Mouse (Mus musculus): ENCODE measurements at regions not wholly inside any gene's neighbourhood (a gene's known extent, or its start where the extent isn't known, plus 50 kb on each side); places are given as distances from the start of the nearest gene placed in this dataset.

GRCm38 (mm10) chr1:144061283-144061682 lies 57.3 kb upstream of the Rgs2 start:
- no peak for TF ChIP-seq POLR2A (IDR thresholded peaks at IDR 0.05; ENCODE audit: insufficient read length, low read depth)
- TF ChIP-seq E2F4 (IDR thresholded peaks at IDR 0.05; ENCODE audit: insufficient read depth) = no peak
- TF ChIP-seq TCF12 (IDR thresholded peaks at IDR 0.05; ENCODE audit: insufficient read depth, poor library complexity, severe bottlenecking) = no peak

Data from myocyte (in vitro differentiated cells).